Mouse (Mus musculus) heart, embryonic 13.5 days (tissue): ENCODE results near the gene Fancc. TPM values are rescaled to one million over a fixed set of nuclear protein-coding genes. Genes with fewer than 3 reads are reported as not detected.

Experiments
- ATAC-seq: fragments of 200-750 bp; cut with Nextera tagmentation; 2 replicates; pipeline ENCODE4 v1.8.0; 2017; ENCODE audit warnings: moderate TSS enrichment; ENCODE audit not compliant: insufficient number of reproducible peaks, low FRiP score, low TSS enrichment; ENCODE audit errors: extremely low read depth
- H3K27ac ChIP-seq: fragments of 300-500 bp; sonication (generic); replicated peaks from 2 replicates; pipeline ENCODE4 v1.5.1; 2015; ENCODE audit warnings: moderate library complexity, mild to moderate bottlenecking, inconsistent platforms
- H3K27me3 ChIP-seq: fragments of 300-500 bp; sonication (generic); replicated peaks from 2 replicates; pipeline ENCODE4 v1.6.1; 2015; ENCODE audit warnings: mild to moderate bottlenecking, inconsistent platforms
- H3K36me3 ChIP-seq: fragments of 300-500 bp; sonication (generic); 2 replicates; pipeline ENCODE4 v1.6.1; 2015; ENCODE audit warnings: mild to moderate bottlenecking, inconsistent platforms
- H3K4me1 ChIP-seq: fragments of 300-500 bp; sonication (generic); 2 replicates; pipeline ENCODE4 v1.6.1; 2015; ENCODE audit warnings: inconsistent platforms
- H3K4me2 ChIP-seq: fragments of 300-500 bp; sonication (generic); 2 replicates; pipeline ENCODE4 v1.6.1; 2015; ENCODE audit warnings: inconsistent platforms, mild to moderate bottlenecking, moderate library complexity
- H3K4me3 ChIP-seq: fragments of 300-500 bp; sonication (generic); 2 replicates; pipeline ENCODE4 v1.5.1; 2015; ENCODE audit warnings: moderate library complexity, mild to moderate bottlenecking, inconsistent platforms
- H3K9ac ChIP-seq: fragments of 300-500 bp; sonication (generic); 2 replicates; pipeline ENCODE4 v1.6.1; 2015; ENCODE audit warnings: inconsistent platforms, mild to moderate bottlenecking, moderate library complexity
- H3K9me3 ChIP-seq: fragments of 300-500 bp; sonication (generic); 2 replicates; pipeline ENCODE4 v1.6.1; 2016; ENCODE audit warnings: inconsistent platforms
- WGBS: fragments of 180-500 bp; shearing (Covaris S2); methylation state at CpG from one replicate; pipeline ENCODE4 v1.1.7; 2015; ENCODE audit warnings: mixed read lengths; 5-methylcytosine and 5-hydroxymethylcytosine counted together
- polyA plus RNA-seq: library from polyadenylated mRNA; unstranded; fragments of >200 nt; fragmentation: Nextera tagmentation; extraction: Ambion mirVana; gene quantifications from 2 replicates; pipeline ENCODE4 v1.2.1, GENCODE M21; 2015

Gene Fancc
- polyA plus RNA-seq, 1 experiment from 2014 or later, result 14.0 TPM

- no peak overlapping the region for H3K4me3 ChIP-seq
- 82% methylated on average over 5 of the region's 5 CpGs for WGBS
- no peak for ATAC-seq
These were observed 198.1 kb downstream of the Fancc start for GRCm38 (mm10) chr13:63298931-63299330.

GRCm38 (mm10) chr13:63297933-63298332 lies 199.1 kb downstream of the Fancc start:
- Histone ChIP-seq H3K4me2 (no peak overlapping the region), H3K9me3 (no peaks in the 10 kb centered on the region), H3K4me1 (peaks cover 24% of the 10 kb centered on the region), H3K36me3 (peaks cover 83% of the 10 kb centered on the region), H3K27ac (no peak overlapping the region), H3K9ac (no peak overlapping the region), H3K27me3 (no peaks in the 10 kb centered on the region), H3K4me3 (no peak overlapping the region)
- no peak for ATAC-seq
- WGBS, result 93% methylated on average over 3 of the region's 3 CpGs

More at GRCm38 (mm10) chr13:63298931-63299330, 198.1 kb downstream of the Fancc start:
- Histone ChIP-seq H3K9ac (no peak overlapping the region), H3K9me3 (no peaks in the 10 kb centered on the region), H3K4me2 (no peak overlapping the region), H3K27me3 (no peaks in the 10 kb centered on the region), H3K27ac (no peak overlapping the region), H3K36me3 (peaks cover 93% of the 10 kb centered on the region), H3K4me1 (peaks cover 14% of the 10 kb centered on the region)

GRCm38 (mm10) chr13:63297003-63297402 lies 200.1 kb downstream of the Fancc start:
- Histone ChIP-seq H3K4me2 (no peak overlapping the region), H3K36me3 (peaks cover 79% of the 10 kb centered on the region), H3K9ac (no peak overlapping the region), H3K4me3 (no peak overlapping the region), H3K27me3 (no peaks in the 10 kb centered on the region), H3K9me3 (no peaks in the 10 kb centered on the region), H3K4me1 (peaks cover 28% of the 10 kb centered on the region), H3K27ac (no peak overlapping the region)
- WGBS, result 83% methylated on average over 2 of the region's 2 CpGs
- ATAC-seq, result no peak

GRCm38 (mm10) chr13:63296300-63296699 lies 200.8 kb downstream of the Fancc start:
- peaks cover 79% of the 10 kb centered on the region for H3K36me3 ChIP-seq
- H3K4me3 ChIP-seq, result no peak overlapping the region
- no peak overlapping the region for H3K9ac ChIP-seq
- no peaks in the 10 kb centered on the region for H3K9me3 ChIP-seq
- H3K27me3 ChIP-seq, result no peaks in the 10 kb centered on the region
- H3K27ac ChIP-seq, result no peak overlapping the region
- H3K4me2 ChIP-seq, result no peak overlapping the region
- peaks cover 28% of the 10 kb centered on the region for H3K4me1 ChIP-seq
- ATAC-seq, result no peak
- 89% methylated on average over 11 of the region's 11 CpGs for WGBS

- Histone ChIP-seq H3K36me3 (peaks cover 79% of the 10 kb centered on the region), H3K4me2 (no peak overlapping the region), H3K4me3 (no peak overlapping the region), H3K27me3 (no peaks in the 10 kb centered on the region), H3K27ac (peak overlapping the region; percentile 75), H3K4me1 (peaks cover 28% of the 10 kb centered on the region), H3K9ac (peak overlapping the region; percentile 4), H3K9me3 (no peaks in the 10 kb centered on the region)
- 37% methylated on average over 15 of the region's 15 CpGs for WGBS
- ATAC-seq, result no peak
These were observed 202.5 kb downstream of the Fancc start for GRCm38 (mm10) chr13:63294359-63295193.

GRCm38 (mm10) chr13:63293647-63294046 lies 203.4 kb downstream of the Fancc start:
- H3K4me1 ChIP-seq, result peaks cover 28% of the 10 kb centered on the region
- H3K27ac ChIP-seq, result peak overlapping the region; percentile 75
- no peaks in the 10 kb centered on the region for H3K9me3 ChIP-seq
- no peaks in the 10 kb centered on the region for H3K27me3 ChIP-seq
- H3K9ac ChIP-seq, result peak overlapping the region; percentile 4
- 54% methylated on average over 3 of the region's 3 CpGs for WGBS
- no peak overlapping the region for H3K4me2 ChIP-seq
- no peak overlapping the region for H3K4me3 ChIP-seq
- peaks cover 78% of the 10 kb centered on the region for H3K36me3 ChIP-seq
- ATAC-seq, result no peak

GRCm38 (mm10) chr13:63291016-63291415 lies 206.1 kb downstream of the Fancc start:
- no peak for ATAC-seq
- peaks cover 78% of the 10 kb centered on the region for H3K36me3 ChIP-seq

GRCm38 (mm10) chr13:63290126-63290525 lies 207.0 kb downstream of the Fancc start:
- 88% methylated on average over 4 of the region's 4 CpGs for WGBS
- H3K4me3 ChIP-seq, result no peak overlapping the region
- H3K36me3 ChIP-seq, result peaks cover 78% of the 10 kb centered on the region
- peaks cover 36% of the 10 kb centered on the region for H3K4me1 ChIP-seq
- H3K9me3 ChIP-seq, result no peaks in the 10 kb centered on the region
- H3K9ac ChIP-seq, result no peak overlapping the region
- ATAC-seq, result no peak
- H3K27ac ChIP-seq, result no peak overlapping the region
- H3K4me2 ChIP-seq, result no peak overlapping the region
- H3K27me3 ChIP-seq, result no peaks in the 10 kb centered on the region

More at GRCm38 (mm10) chr13:63291016-63291415, 206.1 kb downstream of the Fancc start:
- Histone ChIP-seq H3K9ac (no peak overlapping the region), H3K27ac (no peak overlapping the region), H3K4me2 (no peak overlapping the region), H3K4me1 (peaks cover 35% of the 10 kb centered on the region), H3K9me3 (no peaks in the 10 kb centered on the region), H3K27me3 (no peaks in the 10 kb centered on the region), H3K4me3 (no peak overlapping the region)
- WGBS, result 85% methylated on average over 6 of the region's 6 CpGs

- H3K27ac ChIP-seq, result no peak overlapping the region
- H3K27me3 ChIP-seq, result no peaks in the 10 kb centered on the region
- H3K9me3 ChIP-seq, result no peaks in the 10 kb centered on the region
- H3K4me1 ChIP-seq, result peaks cover 31% of the 10 kb centered on the region
- peaks cover 78% of the 10 kb centered on the region for H3K36me3 ChIP-seq
- 80% methylated on average over 5 of the region's 5 CpGs for WGBS
- ATAC-seq, result no peak
- H3K4me3 ChIP-seq, result no peak overlapping the region
- no peak overlapping the region for H3K4me2 ChIP-seq
- no peak overlapping the region for H3K9ac ChIP-seq
These were observed 207.4 kb downstream of the Fancc start for GRCm38 (mm10) chr13:63289687-63290086.

GRCm38 (mm10) chr13:63289152-63289551 lies 207.9 kb downstream of the Fancc start:
- no peak overlapping the region for H3K9ac ChIP-seq
- no peaks in the 10 kb centered on the region for H3K27me3 ChIP-seq
- H3K36me3 ChIP-seq, result peaks cover 78% of the 10 kb centered on the region
- no peak overlapping the region for H3K4me2 ChIP-seq
- no peak overlapping the region for H3K27ac ChIP-seq
- WGBS, result 67% methylated on average over 4 of the region's 4 CpGs
- peaks cover 26% of the 10 kb centered on the region for H3K4me1 ChIP-seq
- H3K4me3 ChIP-seq, result no peak overlapping the region
- no peaks in the 10 kb centered on the region for H3K9me3 ChIP-seq
- ATAC-seq, result no peak

- Histone ChIP-seq H3K4me3 (no peak overlapping the region), H3K36me3 (peaks cover 93% of the 10 kb centered on the region), H3K9me3 (no peaks in the 10 kb centered on the region), H3K27ac (no peak overlapping the region), H3K4me2 (no peak overlapping the region), H3K27me3 (no peaks in the 10 kb centered on the region), H3K9ac (no peak overlapping the region), H3K4me1 (peaks cover 26% of the 10 kb centered on the region)
- WGBS, result 76% methylated on average over 11 of the region's 11 CpGs
- ATAC-seq, result no peak
These were observed 210.5 kb downstream of the Fancc start for GRCm38 (mm10) chr13:63286483-63287102.
